Mouse (Mus musculus): Measurements from ENCODE around the gene Eci3.

GRCm38 (mm10) chr13:34991581-34992273 is 28.1 kb upstream of the Eci3 start:
- TF ChIP-seq POLR2AphosphoS2 (IDR thresholded peaks at IDR 0.05; ENCODE audit: insufficient read length, low read depth) (no peak), E2F4 (IDR thresholded peaks at IDR 0.05; ENCODE audit: insufficient read depth) (no peak), TCF3 (IDR thresholded peaks at IDR 0.05; ENCODE audit: insufficient read length, low read depth) (no peak), TCF12 (IDR thresholded peaks at IDR 0.05; ENCODE audit: insufficient read depth, poor library complexity, severe bottlenecking) (no peak), POLR2A (IDR thresholded peaks at IDR 0.05; ENCODE audit: insufficient read length, low read depth) (no peak)

All from myocyte (in vitro differentiated cells).